In the genomic region with DNA sequence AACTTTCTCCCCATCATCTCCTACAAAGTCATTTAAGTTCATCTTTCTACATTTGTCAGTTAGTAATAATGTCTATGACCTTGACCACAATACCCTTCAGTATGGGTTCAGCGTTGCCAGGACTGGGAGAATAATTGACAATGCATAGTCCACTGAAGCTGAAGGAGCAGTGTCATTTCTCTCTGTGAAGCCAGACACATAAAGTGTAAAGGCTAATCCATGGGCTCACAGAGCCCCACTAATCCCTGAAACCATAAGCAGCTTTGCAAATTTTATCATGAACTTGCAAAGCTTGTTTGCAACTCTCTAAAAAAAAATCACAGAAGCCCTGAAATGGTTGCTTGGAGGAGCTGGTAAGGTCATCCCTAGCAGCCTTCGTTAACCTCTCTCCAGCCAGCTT, we compare ENCODE assay signal across 27 mouse cellular contexts.
A peak's percentile ranks its signal among the peaks of the same experiment; 100 is the strongest.
DNase-seq lines count a peak whose midpoint lies in the region; ATAC-seq and TF ChIP-seq lines count a peak whose summit lies in the region.
"Had no signal": no experiment of that assay in that cellular context is flagged by ENCODE, and none has a peak within 500 bp of the region (broad histone marks: within the 10 kb centered on the region; RNA-seq: fewer than 3 reads in every experiment).

No protein-coding gene starts in this region.

- WGBS in midbrain, embryonic 11.5 days, result 15% methylated on average over 2 of the region's 2 CpGs
- 10% methylated on average over 2 of the region's 2 CpGs for WGBS in midbrain, embryonic 16.5 days

- H3K9me3 ChIP-seq in midbrain, embryonic 11.5 days (ENCODE audit: control insufficient read depth, low read length), result no peaks in the 10 kb centered on the region
- no peaks in the 10 kb centered on the region for H3K9me3 ChIP-seq in midbrain, embryonic 16.5 days (replicated peaks; ENCODE audit: control insufficient read depth, low read length, poor library complexity, severe bottlenecking)
- H3K9me3 ChIP-seq: embryonic facial prominence, embryonic 10.5 days; embryonic facial prominence, embryonic 12.5 days; forebrain, embryonic 13.5 days; forebrain, embryonic 15.5 days; G1E had no signal

- no peaks in the 10 kb centered on the region for H3K36me3 ChIP-seq in midbrain, embryonic 11.5 days (ENCODE audit: control insufficient read depth, insufficient read depth, low read length)
- H3K36me3 ChIP-seq in midbrain, embryonic 16.5 days (ENCODE audit: control insufficient read depth, insufficient read depth, low read length), result no peaks in the 10 kb centered on the region
- H3K36me3 ChIP-seq: embryonic facial prominence, embryonic 10.5 days; embryonic facial prominence, embryonic 12.5 days; forebrain, embryonic 15.5 days; G1E had no signal

- no peak overlapping the region for H3K4me2 ChIP-seq in midbrain, embryonic 11.5 days
- no peak overlapping the region for H3K4me2 ChIP-seq in midbrain, embryonic 16.5 days (ENCODE audit: low read length)
- H3K4me2 ChIP-seq: embryonic facial prominence, embryonic 12.5 days; forebrain, embryonic 13.5 days; forebrain, embryonic 15.5 days had no signal

- no peak overlapping the region for H3K9ac ChIP-seq in midbrain, embryonic 11.5 days (ENCODE audit: low read length)
- no peak overlapping the region for H3K9ac ChIP-seq in midbrain, embryonic 16.5 days (ENCODE audit: low read depth, low read length)
- H3K9ac ChIP-seq: embryonic facial prominence, embryonic 12.5 days; forebrain, embryonic 13.5 days; forebrain, embryonic 15.5 days; forebrain, postnatal 0 days had no signal

- TF ChIP-seq CTCF in brain, embryonic 14.5 days (IDR thresholded peaks at IDR 0.05; ENCODE audit: borderline replicate concordance, extremely low read depth, insufficient read depth, insufficient read length), result no peak
- TF ChIP-seq CTCF in layer of hippocampus, adult 2 months (conservative IDR thresholded peaks at IDR 0.05), result no peak

- no peak for TF ChIP-seq POLR2A in brain, embryonic 14.5 days (IDR thresholded peaks at IDR 0.05; ENCODE audit: borderline replicate concordance, extremely low read depth, insufficient read depth, insufficient read length, poor library complexity, severe bottlenecking)

- H3K27ac ChIP-seq in midbrain, embryonic 11.5 days (ENCODE audit: low read depth, low read length), result no peak overlapping the region
- H3K27ac ChIP-seq in midbrain, embryonic 16.5 days (ENCODE audit: low read length), result no peak overlapping the region
- H3K27ac ChIP-seq in layer of hippocampus, adult 2 months, result no peak overlapping the region
- H3K27ac ChIP-seq: embryonic facial prominence, embryonic 10.5 days; embryonic facial prominence, embryonic 12.5 days; forebrain, embryonic 13.5 days; forebrain, embryonic 15.5 days had no signal

- H3K27me3 ChIP-seq in midbrain, embryonic 11.5 days (ENCODE audit: control insufficient read depth, insufficient read depth, low read length), result no peaks in the 10 kb centered on the region
- no peaks in the 10 kb centered on the region for H3K27me3 ChIP-seq in midbrain, embryonic 16.5 days (ENCODE audit: control insufficient read depth, insufficient read depth, low read depth, low read length)
- H3K27me3 ChIP-seq: CH12.LX; embryonic facial prominence, embryonic 12.5 days; forebrain, embryonic 13.5 days; forebrain, embryonic 15.5 days had no signal

- peaks cover 3% of the 10 kb centered on the region for H3K4me1 ChIP-seq in midbrain, embryonic 11.5 days (ENCODE audit: control insufficient read depth, insufficient read depth, low read length)
- no peaks in the 10 kb centered on the region; the same call in 1 of the 2 replicates for H3K4me1 ChIP-seq in midbrain, embryonic 16.5 days (ENCODE audit: control insufficient read depth, insufficient read depth, low read length)
- H3K4me1 ChIP-seq: embryonic facial prominence, embryonic 10.5 days; embryonic facial prominence, embryonic 12.5 days; forebrain, embryonic 13.5 days; forebrain, embryonic 15.5 days had no signal

- H3K4me3 ChIP-seq in midbrain, embryonic 11.5 days (ENCODE audit: low read depth, low read length), result no peak overlapping the region
- H3K4me3 ChIP-seq in midbrain, embryonic 16.5 days (ENCODE audit: low read depth, low read length), result no peak overlapping the region
- no peak overlapping the region for H3K4me3 ChIP-seq in layer of hippocampus, adult 2 months
- H3K4me3 ChIP-seq: embryonic facial prominence, embryonic 10.5 days; embryonic facial prominence, embryonic 12.5 days; forebrain, embryonic 13.5 days; forebrain, embryonic 15.5 days had no signal

- DNase-seq in embryo, embryonic 10.5 days (ENCODE audit: low spot score), result peak; percentile 1
- DNase-seq in embryo, embryonic 11 days, result no peak
- peak; percentile 86 for DNase-seq in midbrain, embryonic 11.5 days (ENCODE audit: low spot score, missing footprints)
- peak; percentile 8 for DNase-seq in brain, embryonic 14.5 days (ENCODE audit: low read depth)
- DNase-seq in retina, postnatal 1 day, result peak; percentile 58
- DNase-seq in layer of hippocampus, adult 2 months (ENCODE audit: low spot score in 2 of 2), result no peak
- DNase-seq in frontal cortex, postnatal 10 days (ENCODE audit: low spot score in 2 of 2), result no peak
- DNase-seq: adrenal gland, adult 8-10 months; adrenal gland, postnatal 14 days; adrenal gland, postnatal 36 days; B cell, adult 2 months; cerebellum, adult 11 months; cerebellum, adult 18-20 months; cerebellum, adult 9-10 months; cerebellum, postnatal 10 days; cerebellum, postnatal 25 days; forebrain, postnatal 0 days had no signal

- ATAC-seq in midbrain, embryonic 11.5 days (ENCODE audit: low FRiP score), result peak; percentile 80
- no peak for ATAC-seq in midbrain, embryonic 16.5 days
- ATAC-seq: activated CD4-positive, CD25-positive, alpha-beta regulatory T cell, adult 4 months; CD4-positive, CD25-positive, alpha-beta regulatory T cell, adult 4 months; forebrain, embryonic 13.5 days; forebrain, embryonic 15.5 days; forebrain, postnatal 0 days; Patski had no signal

Comparison
In these comparisons a context has a peak if more than half of its experiments do, and no peak if none do; other contexts are left out.
1. DNase-seq: peak in embryo, embryonic 10.5 days (single experiment), midbrain, embryonic 11.5 days (single experiment), brain, embryonic 14.5 days (single experiment) and retina, postnatal 1 day (single experiment); none in embryo, embryonic 11 days (single experiment), layer of hippocampus, adult 2 months (0 of 2) and frontal cortex, postnatal 10 days (0 of 2).